Mouse (Mus musculus): ENCODE measurements around the gene Selplg.

Gene Selplg

DNA sequence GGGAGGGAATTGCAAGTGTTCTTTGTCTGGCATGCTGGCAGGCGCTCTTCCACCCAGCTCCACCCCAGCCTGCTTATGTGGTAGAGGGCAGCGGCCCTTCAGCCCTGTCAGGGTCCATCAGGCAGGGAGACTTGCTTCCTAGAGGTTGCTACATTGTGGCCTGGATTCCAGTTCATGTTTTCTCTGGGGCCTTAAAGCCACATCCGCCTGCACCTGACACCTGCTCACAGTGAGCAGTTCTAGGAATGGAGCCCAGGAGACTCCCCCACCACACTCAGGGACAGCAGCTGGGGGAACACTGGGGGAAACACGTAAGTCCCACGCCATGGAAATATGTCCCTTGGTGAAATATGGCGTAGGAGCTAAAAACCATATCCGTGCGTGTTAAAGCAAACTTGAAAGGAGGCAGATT, at the start of gene Selplg:
Gene Selplg, minus strand, starts transcription at position 155 of the 412 bp plus-strand sequence.
- DNase-seq (ENCODE audit: low spot score), result no peak

DNA sequence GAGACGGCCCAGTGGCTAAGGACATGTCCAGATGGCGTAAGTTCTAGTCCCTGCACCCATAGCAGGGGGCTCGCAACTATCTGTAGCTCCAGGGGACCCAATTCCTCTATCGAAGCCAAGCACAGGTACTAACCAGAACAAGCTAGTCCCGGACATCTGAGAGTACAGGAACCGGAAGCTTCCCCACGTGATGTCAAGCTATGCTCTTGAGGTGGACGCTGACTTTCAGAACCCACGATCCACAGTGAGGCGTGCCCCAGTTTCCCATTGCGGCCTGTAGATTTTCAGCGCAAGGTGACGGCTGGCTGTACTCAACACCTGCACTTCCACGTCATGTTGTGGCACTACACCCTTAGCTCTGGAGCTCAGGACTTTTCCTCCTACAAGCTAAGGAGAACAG, 48.7 kb upstream of the Selplg start:
- no peak for DNase-seq (ENCODE audit: low spot score)

DNA sequence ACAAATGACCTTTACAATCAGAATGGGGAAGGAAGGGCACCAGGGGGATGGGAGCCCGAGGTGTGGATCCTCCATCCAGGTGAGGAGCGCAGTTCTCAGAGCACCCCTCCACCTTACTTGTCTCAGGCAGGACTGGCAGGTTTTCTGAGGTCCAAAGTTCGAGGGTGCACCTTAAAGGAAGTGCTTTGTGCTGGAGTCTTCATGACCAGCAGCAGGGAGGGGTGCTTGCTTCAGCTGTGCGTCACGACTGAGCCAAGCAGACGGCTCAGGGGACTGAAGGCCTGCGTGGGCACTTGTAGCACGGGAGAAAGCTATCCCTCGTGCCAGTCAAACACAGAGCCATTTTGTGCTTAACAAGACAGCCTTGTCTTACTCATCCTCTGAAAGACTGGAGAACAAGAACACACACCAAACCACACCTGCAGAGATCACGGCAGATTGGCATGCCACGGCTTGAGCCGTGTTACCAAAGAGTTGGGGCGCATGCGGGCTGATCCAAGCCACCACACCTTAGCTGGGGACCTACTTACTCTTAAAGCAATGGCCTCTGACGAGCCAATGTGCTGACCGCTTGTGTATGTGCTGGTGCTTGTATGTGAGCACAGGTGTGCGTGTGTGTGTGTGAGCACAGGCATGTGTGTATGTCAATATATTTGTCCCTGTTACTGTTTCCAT, 46.6 kb upstream of the Selplg start:
- no peak for DNase-seq (ENCODE audit: low spot score)

DNA sequence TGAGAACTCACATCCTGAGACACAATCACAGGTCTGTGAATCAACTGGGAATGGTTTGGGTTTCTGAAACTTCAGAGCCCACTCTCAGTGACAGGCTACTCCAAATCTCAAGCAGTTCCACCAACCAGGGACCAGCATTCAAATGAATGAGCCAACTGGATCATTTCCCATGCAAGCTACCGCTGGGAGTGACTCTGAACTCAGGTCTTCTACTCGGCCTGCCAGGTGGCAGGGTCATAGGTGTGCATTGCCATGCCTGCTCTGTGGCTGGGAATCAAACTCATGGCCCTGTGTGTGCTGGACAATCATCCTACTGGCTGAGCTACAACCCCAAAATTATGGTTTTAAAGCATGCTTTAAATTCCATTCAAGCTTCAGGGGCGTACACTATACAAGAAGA, 45.1 kb upstream of the Selplg start:
- DNase-seq (ENCODE audit: low spot score), result no peak

DNA sequence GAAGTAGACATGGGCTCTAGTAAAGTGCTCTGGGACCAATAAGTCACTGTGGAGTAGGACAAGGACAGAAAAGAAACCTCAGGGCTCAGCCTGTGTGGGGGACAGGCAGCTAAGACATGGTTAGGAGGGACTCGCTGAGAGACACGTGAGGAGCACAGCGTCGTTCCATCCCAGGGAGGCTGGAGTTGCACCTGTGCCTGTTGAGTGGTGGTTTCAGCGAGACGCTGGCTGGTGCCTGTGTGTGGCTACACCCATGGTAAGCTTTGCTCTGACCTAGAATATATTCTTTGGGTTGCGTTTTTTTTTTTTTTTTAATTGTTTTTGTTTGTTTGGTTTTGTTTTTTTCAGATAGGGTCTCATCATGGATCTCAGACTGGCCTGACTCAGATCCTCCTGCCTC, 43.7 kb upstream of the Selplg start:
- no peak for DNase-seq (ENCODE audit: low spot score)

DNA sequence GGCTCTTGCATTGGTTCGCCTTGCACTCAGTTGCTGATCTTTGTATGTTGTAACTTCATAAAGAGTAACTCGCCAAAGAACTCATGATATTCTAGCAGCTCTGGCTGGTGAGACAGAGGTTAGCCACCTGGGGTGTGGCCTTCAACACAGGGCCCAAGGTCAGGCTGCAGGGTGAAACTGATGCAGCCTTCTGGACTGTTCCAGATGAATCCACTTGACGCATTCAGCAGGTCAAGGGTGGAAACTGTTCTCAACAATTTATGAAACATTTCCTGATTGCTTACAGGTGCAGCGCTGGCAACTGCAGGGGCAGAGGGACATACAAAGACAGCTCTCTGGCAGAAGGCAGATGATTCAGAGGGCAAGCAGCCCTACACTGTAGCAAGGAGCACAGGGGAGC, 43.2 kb upstream of the Selplg start:
- DNase-seq (ENCODE audit: low spot score), result no peak

DNA sequence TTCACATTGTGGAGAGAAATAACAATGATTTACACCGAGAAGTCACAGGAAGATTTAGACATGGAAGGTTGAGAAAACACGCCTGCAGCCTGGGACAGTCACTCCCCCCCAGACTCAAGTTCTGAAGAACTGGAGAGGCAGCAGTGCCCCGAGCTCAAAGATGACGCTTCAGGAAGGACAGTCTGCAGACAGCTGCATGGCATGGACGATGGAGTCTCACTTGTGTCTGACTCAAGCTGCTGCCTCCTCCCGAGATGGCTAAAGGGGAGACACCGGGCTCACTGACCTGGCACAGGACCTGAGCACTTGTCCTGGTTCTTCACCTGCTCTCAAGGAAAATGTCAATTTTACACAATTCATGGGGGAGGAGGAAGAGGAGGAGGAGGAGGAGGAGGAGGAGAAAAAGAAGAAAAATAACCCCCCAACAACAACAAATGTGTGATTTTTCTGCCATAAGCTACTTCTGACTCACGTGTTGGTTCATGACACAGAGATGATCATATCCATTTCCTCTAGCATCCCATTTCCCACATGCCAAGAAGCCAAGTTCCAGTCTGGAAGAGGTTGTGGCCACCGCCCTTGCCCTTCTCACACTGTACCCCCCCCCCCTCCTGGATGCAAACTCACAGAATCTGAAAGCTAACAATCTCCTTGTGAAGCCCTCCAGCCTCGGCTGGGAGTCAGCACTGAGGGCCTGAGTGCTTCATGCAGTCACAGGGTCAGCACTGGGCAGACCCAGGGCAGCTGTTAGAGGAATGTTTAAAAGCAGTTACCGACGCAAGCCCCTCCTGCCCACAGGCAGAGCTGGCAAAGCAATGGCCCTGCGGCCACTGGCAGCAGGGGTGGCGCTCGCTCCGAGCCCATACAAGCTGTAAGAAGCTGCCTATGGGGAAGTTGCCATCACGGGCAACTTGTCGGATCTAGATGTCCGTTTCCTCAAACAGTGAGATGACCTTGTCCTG, 41.9 kb upstream of the Selplg start:
- no peak for DNase-seq (ENCODE audit: low spot score)

DNA sequence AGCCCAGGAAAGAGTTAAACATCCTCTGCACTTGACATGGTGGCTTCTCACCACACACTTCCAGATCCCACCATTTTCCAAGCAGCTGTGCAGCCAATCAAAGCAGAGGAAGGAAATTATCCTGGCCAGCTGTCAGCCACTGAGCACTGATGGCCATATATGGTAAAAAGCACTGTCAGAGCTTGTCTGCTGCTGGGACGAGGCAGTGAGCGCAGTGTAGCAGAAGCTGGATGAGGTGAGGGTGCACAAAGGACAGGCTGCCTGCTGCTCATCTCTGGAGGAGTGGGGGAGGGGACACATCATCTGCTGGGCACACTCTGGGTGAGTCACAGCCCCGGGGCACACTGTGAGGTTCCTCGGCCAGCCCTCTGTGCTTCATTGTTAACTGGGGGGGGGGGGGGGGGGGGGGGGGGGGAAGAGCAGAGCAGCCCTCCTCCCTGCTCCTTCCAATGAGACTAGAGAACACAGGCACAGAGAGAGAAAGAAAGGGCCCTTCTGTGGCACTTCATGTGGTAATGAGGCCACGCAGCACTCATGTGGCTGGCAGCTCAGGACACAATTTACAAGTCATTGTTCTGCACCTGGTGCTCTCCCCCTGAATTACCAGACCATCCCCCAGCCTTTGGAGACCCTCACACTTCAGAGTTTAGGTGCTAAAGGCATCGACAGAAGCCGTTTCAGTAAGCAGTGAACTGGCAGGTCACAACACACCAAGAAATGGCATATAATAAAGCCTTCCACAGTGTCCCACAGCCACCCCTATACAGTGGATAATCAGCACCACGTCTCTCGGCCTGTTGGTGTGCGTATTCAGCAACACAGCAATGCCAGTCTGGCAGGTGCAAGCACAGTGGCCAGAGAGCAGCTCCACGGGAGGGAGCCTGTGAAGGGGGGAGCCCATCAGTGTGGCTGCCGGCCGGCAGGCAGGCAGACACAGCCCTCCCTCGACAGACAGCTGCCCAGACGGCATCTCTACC, 40.8 kb upstream of the Selplg start:
- DNase-seq (ENCODE audit: low spot score), result peak; percentile 91

DNA sequence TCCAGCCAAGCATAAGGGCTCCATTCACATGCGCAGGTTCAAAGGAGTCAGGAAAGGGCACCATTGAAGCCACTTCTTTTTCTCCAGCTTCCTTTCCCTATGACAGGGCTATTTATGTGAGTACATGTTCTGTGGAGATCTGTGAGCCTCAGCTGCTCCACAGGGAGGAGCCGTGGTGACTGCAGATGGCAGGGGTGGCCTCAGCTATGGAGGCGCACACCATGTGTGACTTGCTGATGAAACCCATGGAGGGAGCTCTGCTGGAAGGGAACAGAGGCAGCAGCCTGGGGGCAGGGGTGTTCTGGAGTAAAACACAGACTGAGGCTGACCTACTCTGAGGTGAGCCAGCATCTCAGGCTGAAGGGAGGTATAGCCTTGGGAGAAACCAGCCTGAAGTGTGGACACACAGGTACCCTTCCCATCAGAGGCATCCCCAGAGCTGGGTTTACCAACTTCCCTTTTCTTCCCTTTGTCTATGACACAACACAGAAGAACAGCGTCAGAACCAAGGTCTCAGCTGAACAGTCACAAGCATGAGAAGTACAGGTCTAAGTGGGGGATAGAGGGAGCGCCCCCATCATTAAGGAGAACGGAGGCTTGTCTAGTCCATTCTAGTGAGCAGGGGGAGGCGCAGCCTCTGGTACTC, 39.6 kb upstream of the Selplg start:
- no peak for DNase-seq (ENCODE audit: low spot score)

DNA sequence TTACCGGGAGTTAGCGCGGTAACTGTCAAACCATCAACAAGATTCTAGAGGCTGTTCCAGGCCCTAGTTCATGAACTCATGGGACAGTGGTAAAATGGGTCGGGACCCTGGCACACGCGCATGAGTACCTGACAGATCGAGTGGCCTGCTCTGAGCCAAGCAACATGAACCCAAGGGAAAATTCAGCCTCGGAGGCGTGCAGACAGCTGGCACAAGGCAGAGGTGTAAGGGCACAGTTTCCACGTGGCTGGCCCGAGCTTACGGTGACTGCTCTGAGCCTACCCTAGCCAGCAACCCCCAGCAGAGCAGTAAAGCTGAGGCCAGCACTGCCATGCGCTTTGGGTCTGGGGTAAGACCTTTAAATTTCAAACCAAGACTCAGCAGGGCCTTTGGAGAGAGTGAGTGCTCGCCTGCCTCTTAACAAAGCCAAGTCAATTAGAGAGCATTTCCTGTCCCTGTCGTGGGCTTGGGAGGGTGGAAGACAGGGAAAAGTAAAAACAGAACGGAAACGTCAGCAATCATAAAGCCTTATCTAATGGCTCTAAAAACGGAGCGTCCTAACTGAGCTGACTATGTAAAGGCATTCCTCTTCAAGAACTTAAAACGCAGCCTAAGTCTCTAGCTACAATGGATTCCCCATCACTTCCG, 38.1 kb upstream of the Selplg start:
- no peak for DNase-seq (ENCODE audit: low spot score)

DNA sequence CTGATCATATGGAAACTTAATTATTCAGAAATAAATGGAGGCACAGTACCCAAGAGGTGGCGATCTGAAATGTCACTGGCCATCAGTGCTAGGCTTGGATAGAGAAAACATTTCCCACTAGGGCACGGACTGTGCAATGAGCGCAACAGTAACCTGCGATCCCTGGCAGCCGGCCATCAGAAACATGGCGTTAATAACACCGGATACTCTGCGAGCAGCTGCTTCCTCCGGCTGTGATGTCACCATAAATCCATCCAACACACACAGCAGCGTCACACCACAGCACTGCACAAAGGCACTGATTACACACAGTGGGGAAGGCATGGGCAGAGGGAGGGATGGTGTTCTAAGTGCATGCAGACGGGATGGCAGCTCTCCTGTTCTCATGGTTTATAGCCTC, 36.7 kb upstream of the Selplg start:
- no peak for DNase-seq (ENCODE audit: low spot score)

DNA sequence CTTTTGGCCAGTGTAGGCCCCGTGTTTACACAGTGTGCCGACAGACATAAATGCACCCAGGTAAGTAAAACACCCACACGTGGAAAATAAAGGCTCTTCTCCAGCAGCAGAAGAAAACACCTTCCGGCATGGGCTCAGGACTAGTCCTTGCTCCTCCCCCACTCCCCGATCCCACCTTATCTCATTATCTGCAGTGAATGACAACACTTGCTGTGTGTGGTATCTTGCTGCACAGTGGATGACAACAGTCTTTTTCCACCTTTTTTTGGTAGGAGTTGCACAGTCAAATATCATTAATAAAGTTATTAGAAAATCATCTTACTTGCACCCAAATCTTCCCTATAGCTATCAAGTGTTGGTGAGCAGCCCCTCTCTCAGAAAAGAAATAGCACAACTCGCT, 32.5 kb upstream of the Selplg start:
- no peak for DNase-seq (ENCODE audit: low spot score)

DNA sequence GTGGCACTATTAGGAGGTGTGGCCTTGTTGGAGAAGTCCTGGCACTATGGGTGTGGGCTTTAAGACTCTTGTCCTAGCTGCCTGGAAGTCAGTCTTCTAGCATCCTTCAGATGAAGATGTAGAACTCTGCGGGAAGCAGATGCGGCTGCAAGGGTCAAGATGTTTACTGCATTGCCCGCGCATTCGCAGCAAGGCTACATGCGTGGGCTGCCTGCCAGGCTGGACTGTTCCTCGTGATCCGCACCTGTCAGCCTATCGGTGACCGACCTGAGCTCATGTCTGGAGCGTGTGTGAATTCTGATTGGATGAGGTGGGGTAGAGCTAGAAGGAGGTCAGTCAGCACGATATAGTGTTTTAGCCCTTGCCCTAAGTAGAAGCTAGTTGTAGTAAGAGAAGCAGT, 31.6 kb upstream of the Selplg start:
- DNase-seq (ENCODE audit: low spot score), result no peak

DNA sequence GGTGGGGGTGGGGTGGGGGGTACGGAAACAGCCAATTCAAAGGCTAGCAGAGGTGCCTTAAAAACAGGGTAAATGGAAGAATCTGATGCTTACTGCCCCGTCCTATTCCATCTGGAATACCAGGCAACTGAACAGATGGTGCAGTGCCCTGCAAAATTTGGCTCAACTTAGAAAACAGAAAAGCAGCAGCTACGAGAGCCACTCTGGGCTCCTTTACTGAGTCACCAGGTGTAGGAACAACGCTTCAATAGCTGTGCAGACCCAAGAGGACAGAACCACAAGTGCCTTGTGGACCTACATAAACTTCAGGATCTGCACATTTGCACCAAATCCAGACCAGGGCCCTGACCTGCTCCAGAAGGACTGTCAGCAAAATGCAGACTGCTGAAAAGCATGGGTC, 30.0 kb upstream of the Selplg start:
- no peak for DNase-seq (ENCODE audit: low spot score)

DNA sequence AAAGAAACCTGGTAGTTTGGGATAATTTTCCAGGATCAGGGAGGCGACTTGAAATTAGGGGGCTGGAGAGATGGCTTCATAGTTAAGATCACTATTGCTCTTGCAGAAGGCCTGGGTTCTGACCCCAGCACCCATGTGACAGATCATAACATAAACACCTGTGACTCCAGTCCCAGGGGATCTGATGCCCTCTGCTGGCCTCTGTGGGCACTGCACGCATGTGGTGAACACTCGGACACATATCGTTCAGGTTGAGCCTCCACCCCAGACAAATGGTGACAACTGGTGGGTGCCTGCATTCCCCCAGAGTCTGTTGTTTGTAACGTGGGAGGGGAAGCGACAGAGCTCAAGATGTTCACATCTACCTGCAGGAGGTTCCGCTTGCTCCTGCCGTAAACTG, 28.9 kb upstream of the Selplg start:
- DNase-seq (ENCODE audit: low spot score), result no peak

DNA sequence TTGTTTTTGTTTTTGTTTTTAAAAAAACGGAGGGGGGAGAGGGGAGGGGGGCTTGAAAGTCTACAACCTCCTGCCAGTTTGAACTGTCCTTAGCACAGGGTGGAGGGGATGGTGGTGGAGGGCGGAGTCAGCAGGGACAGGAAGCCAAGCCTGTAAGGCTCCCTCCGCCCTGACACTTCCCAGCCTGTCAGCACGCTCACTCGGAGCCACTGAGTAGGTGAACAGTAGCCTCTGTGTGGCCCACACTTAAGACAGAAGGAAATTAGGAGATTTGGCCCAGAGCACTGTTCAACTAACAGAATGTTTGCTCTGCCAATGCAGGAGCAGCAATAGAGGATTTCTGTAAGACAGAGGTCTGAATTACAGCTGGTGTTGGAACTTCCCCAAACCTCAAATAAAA, 26.5 kb upstream of the Selplg start:
- no peak for DNase-seq (ENCODE audit: low spot score)

DNA sequence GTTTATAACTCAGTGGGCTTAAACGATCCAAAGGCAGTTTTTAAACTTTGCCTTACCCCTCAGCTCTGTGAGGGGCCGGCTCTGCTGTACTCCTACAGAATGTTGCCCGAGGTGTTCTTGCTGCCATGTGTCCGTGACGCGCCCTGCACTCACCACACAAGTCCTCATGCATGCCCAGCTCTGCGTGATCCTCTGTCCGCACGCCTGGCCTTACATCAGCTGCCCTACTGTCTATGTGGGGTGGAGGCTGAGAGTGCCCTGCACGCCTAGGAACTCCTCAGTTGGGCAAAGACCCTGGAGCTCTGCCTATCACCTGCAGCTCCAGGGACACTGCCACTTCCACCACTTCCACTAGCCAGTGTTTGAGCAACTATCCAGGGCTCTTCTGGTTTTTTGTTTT, 26.1 kb upstream of the Selplg start:
- DNase-seq (ENCODE audit: low spot score), result no peak

DNA sequence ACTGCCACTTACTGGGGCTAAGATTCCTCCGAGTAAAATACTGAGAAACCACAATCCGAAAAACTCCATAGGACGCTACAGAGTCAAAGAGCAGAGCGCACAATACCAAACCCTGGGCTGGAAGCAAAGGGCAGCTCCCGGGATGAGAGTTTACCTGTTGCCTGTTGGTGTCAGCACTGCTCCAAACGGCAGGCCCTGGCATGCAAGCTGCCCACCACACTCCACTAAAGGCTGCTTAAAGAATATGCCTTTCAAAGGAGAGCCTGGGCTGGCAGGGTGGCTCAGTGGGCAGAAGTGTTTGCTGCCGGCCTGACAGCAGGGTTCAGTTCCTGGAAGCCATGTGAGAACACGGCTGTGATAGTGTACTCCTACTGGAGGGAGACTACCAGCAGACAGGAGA, 25.2 kb upstream of the Selplg start:
- DNase-seq (ENCODE audit: low spot score), result no peak

DNA sequence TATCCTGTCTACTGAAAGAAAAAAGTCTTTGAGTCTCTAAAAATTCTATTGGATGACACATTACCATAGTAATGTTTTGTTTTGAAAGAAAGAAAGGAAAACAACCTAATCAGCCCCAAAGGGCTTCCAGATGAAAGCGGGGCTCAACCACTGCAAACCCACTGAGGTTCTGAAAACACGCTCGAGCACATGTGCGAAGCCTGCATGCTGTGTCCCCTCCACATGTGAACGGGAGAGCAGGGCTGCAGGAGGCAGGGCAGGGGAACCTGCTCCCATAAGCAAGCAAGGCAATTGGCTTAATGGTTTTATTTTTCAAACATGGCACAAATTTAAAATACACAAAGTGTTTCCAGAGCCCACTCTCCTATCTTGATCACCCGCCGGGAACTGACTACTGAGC, 24.2 kb upstream of the Selplg start:
- no peak for DNase-seq (ENCODE audit: low spot score)

DNA sequence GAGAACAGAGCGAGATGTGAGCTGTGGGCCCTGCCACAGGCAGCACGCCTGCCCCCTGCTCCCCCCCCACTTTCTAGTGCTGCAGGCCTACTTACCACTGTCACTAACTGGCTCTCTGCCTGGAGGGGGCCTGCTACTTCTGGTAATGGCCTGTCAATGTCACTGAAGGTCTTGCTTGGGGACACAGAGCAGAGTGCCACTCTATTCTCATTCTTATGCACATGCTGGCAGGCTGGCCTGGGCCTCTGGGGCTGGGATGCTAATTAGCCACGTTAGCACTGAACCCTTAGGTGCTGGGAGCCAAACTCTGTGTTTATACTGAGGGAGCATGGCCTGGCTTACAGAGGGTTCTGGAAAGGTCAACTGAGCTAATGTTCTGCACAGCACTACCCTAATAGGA, 23.3 kb upstream of the Selplg start:
- DNase-seq (ENCODE audit: low spot score), result no peak

DNA sequence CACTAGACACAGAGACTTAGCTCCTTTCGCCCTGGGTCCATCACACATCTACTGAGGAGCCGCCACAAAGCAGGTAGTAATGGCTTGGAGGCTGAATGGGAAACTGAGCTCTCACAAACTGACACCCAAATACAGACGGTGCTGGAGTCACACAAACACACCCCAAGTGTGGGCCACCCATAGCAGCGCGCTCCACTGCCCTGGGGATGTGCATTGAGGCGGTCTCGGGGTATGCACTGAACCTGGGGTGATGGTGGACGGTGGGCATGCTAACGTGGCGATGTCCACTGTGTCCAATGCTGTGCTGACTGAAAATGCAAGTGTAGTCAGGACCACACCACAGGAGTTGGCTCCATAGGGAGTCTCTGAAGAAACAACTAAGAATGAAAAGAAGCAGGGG, 22.7 kb upstream of the Selplg start:
- DNase-seq (ENCODE audit: low spot score), result no peak

All from embryo, embryonic 10.5 days (tissue).